Mouse (Mus musculus) R1 (cell line): ENCODE measurements around the gene Atp4a.

ENCODE experiments used
- DNase-seq: peaks from one replicate; pipeline ENCODE4 v3.0.0-alpha.2; 2018; ENCODE audit warnings: low read depth, low spot score

Atp4a gene

DNA sequence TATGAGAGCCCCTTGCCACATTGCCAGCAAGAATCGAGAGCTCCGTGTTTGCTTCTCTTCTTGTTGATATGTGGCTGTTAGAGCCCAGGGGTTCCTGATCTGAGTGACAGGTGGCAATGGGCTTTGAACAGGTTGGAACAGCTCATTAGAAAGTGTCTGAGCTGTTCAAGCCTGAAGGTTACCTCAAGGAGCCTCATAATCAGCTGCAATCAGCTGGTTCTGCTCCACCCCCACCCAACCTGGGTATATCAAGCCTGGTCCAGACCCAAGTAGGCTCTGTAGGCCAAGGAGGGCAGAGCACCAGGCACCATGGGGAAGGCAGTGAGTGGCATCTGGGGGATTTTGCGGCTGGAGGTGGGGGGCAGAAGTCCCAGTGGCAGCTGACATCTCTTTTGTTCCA, at the start of gene Atp4a:
Gene Atp4a (plus strand): TSS at position 268 of the 400 bp plus-strand sequence.
- DNase-seq = no peak

DNA sequence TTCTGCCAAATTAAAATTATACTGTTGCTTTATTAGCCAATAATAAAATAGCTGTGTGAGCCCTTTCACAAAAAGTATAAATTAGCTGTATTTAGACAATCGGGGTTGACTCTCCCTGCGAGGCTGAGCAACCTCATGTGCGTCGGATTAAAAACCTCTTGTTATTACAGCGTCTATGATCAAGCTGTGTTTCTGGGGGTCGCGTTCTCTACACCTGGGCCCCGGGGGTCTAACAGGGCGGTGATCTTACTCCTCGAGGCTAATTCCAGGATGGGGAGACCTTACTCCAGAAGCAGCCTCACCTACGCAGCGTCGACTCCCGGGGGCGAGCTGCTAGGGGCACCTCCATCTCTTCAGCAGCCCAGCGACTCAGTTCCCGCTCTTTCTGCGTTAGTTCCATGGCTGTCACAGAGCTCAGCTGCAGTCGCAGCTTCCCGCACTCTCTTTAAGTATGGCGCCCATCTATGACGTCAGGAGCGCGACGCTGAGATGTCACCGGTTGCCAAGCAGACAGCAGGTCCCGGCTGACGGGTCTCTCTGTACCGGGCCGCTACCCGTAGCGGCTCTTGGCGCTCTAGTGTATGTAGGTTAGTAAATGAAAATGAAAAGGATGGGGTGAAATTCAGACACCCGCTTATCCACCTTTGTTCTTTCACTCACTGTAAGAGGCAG, 47.3 kb upstream of the Atp4a start, which contains the start of gene Haus5:
Gene Haus5 (minus strand): TSS at position 466 of the 672 bp plus-strand sequence.
- DNase-seq = peak; percentile 96

DNA sequence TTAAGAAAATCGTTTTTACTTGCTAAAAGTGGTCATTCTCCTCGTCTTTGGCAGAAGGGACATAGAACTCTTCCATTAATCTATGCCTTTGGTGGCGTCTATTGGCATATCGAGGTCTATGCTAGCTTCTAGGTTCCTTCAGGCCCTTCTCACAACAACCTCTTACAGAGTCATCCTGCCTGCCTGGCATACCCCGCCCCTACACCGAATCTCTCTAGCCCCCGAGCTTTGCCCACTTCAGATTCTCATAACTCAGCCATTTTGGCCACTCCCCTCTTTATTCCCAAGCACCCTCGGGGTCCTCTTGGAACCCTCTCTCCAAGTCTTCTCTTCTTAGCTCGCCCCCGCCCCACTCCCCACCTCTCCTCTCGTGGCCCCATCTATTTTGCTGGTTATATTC, 46.7 kb upstream of the Atp4a start:
- peak; percentile 54 for DNase-seq

DNA sequence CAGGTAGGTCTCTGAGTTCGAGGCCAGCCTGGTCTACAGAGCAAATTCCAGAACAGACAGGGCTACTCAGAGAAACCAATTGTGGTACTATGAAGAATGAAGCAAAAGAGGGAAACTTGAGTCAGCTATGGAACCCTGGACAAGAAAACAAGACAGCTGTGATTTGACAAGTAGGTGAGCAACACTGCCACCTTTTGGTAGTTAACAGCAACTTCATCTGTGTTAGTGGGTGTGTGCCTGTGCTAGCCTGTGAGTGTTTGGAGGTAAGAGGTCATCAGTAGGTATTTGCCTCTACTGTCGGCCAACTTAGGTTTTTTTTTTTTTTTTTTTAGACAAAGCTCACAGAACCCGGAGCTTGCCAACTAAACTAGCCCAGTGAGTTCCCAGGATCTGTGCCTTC, 42.8 kb upstream of the Atp4a start:
- DNase-seq = peak; percentile 87

DNA sequence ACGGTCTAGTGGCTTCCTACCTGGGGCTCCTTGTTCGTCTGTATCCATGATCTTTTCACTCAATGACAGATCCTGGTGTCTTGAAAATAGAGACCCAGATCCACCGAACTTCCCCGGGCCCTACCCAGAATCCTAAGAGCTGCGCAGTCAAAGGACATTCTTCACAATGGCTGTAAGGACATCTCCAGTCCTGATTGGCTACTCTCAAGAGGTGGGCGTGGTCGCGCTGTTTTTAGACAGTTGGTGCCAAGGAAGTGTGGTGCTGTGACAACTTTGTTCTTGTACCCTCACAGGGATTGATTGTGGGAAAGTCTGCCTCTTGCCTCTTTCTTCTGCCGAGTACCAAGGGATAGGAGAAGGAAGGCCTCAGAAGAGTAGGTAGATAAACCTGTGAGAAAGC, 40.5 kb upstream of the Atp4a start, which contains the start of gene Pmis2:
Gene Pmis2 (minus strand): TSS at position 126 of the 400 bp plus-strand sequence.
- DNase-seq = peak; percentile 87

DNA sequence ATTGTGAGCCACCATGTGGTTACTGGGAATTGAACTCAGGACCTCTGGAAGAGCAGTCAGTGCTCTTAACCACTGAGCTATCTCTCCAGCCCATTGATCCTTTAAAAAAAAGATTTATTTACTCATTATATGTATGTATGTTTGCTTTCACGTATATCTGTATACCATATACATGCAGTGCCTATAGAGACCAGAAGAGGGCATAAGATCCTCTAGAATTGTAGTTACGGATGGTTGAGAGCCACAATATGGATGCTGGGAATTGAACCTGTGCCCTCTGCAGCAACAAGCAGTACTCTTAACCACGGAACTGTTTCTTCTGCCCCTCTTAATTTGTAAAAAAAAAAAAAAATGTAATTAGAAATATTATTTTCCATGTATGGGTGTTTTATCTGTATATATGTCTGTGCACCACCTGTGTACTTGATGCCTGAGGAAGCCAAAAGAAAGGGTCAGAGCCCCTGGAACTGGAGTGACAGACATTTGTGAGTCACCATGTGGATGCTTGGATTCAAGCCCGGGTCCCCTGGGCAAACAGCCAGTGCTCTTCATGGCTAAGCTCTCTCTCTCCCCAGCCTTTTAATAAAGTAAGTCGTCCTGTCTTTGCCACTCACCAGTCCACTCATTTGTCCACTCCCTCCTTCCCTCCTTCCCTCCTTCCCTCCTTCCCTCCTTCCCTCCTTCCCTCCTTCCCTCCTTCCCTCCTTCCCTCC, 33.6 kb upstream of the Atp4a start:
- DNase-seq = no peak

DNA sequence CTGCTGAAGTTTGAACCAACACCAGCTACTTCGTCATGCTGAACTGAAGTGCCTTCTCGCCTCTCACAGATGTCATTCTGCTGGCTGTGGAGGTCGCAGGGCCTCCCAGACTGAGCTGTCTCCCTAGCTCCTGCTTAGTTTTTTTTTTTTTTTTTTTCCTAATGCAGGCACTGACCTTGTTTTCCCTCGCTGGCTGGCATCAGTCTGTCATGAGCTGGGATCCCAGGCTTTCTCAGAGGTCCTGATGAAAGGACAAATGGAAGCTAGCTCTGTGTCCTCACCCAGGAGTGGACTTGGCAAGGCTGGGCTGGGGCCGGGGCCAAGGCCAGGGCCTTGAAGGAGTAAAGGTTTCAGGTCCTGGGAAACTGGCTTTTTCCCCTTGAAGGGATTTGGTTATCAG, 30.1 kb upstream of the Atp4a start:
- DNase-seq = no peak

DNA sequence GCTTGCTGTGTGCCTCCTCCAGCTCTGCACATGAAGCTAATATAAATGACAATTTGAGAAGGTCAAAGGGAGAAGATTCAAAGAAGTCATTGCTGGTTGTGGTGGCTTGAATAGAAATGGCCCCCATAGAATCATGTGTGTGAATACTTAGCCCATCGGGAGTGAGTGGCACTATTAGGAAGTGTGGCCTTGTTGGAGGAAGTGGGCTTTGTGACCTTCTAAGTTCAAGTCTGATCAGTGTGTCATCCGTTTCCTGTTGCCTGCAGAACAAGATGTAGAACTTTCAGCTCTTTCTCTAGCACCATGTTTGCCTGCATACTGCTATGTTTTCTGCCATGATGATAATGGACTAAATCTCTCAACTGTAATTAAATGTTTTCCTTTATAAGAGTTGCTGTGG, 28.6 kb upstream of the Atp4a start:
- no peak for DNase-seq

DNA sequence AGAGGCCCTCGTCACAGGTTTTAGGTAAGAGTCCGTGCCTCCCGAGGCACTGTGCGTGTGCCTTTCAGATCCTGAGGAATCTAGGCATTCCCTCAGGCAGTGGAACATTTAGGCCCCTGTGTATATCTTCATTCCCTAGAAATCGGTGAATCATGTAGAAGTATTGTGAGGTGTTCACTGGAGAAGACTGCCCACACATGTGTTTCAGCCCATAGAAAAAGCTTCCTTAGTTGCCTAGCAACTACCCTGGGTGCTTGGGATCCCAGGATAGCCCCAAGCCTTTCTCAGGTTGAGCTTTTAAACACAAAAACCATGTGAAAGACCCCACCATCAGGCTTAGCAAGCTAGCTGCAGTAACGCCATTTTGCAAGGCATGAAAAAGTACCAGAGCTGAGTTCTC, 23.7 kb upstream of the Atp4a start:
- DNase-seq = no peak

DNA sequence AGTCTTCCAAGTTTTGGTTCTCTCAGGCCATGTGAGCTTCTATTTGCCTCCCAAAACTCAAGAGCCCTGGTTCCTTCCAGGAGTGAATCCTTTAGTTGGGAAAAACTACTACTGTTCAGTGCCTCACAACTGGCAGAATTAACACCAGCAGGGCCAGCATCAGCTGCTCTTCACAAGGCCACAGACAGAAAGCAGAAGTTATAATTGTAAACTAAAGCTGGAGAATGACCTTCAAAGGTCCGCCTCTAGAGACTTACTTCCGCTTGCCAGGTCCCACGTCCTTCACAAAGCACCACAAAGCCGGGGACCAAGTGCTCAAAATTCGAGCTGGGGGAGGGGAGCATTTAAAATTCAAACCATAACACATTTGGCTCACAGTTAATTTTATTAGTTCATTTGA, 13.9 kb upstream of the Atp4a start:
- no peak for DNase-seq

DNA sequence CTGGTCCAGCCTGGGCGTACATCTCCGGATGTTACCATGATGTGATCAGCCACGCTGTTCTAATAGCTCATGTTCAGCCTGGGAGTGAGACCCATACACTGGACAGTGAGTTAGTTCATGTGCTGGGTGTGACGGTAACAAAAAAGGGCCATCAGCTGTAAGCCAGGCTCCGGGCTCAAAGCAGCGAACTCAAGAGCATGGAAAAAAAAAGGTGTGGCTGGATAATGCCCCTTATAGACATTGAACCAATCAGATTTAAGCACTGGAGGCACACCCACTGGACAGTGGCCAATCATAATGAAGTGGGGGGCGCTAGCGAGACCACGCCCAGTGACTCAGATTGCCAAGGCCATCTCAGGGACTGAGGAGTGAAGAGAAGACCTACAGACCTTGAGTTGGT, 13.4 kb upstream of the Atp4a start, which contains the start of gene 2200002J24Rik:
Gene 2200002J24Rik (plus strand): TSS at position 338 of the 400 bp plus-strand sequence.
- DNase-seq = peak; percentile 91

DNA sequence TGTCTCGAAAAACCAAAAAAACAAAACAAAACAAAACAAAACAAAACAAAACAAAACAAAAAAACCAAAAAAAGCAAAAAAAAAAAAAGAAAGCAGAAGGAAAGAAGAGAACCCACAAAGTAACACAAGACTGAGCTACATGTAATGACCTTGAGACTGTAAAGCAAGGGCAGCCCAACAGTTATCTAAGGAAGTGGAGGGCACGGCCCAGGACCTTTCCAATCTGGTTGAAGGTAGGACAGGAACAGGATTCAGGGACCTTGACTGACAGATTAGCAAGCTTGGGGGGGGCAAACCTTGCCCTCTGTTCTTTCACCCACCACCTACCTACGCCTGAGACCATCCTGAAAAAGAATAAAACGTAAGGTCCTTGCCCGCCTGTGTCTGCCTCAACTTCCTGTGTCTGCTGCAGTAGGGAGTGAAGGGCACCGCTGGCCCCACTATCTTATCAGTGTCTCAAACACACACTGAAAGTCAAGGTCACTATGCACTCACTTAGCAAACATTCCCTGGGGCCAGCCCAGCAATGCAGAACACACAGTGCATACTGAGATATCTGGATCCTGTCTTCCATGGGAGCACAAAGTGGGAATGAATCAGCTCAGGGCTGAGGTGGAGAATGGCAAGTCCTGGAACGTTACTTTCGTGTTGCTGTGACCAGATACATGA, 5.7 kb upstream of the Atp4a start:
- DNase-seq = no peak

DNA sequence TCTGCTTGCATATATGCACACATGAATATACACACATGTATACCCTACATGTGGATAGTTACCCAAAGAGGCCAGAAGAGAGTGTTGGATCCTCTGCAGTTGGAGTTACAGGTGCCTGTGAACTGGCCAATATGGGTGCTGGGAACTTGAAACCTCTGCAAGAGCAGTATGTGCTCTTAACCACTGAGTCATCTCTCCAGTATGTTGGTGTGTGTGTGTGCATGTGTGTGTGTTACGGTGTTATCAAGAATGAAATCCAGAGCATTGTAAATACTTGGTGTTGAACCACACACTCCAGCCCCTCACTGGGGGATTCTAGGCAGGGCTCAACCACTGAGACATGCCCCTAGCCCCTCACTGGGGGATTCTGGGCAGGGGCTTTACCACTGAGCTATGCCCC, 4.6 kb upstream of the Atp4a start:
- DNase-seq = no peak

DNA sequence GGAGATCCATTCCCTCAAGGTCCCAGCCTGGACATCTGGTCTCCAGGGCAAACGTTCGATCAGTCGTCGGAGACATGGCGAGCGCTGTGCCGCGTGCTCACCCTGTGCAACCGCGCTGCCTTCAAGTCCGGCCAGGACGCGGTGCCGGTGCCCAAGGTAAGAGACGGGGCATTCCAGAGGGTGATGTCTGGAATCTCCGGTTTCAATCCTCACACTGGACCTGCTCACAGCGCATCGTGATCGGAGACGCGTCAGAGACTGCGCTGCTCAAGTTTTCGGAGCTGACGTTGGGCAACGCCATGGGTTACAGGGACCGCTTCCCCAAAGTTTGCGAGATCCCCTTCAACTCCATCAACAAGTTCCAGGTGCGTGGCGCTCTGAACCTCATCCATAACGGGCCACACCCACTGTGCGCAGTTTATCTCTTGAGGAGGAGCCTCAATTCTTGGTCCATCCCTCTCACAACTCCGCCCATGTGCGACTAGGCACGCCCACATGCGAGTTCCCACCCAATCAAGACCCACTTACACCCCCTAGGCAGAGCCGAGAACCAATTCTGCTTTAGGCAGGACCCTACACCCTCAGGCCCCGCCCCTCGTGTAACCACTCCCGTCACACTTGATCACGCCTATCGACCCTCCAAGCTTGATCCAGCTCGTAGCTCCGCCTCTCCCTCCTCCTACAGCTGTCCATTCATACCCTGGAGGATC, 5.2 kb downstream of the Atp4a start:
- DNase-seq = peak; percentile 100

DNA sequence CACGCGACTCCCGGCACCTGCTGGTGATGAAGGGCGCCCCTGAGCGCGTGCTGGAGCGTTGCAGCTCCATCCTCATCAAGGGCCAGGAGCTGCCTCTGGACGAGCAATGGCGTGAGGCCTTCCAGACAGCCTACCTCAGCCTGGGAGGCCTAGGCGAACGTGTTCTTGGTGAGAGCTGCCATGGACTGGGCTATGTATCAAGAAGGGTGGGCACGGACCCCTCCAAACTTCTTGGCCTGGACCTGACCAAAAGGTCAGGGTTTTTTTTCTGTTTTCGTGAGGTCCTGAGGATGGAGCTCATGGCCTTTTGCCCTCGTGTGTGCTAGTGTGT, 5.7 kb downstream of the Atp4a start:
- DNase-seq = no peak

DNA sequence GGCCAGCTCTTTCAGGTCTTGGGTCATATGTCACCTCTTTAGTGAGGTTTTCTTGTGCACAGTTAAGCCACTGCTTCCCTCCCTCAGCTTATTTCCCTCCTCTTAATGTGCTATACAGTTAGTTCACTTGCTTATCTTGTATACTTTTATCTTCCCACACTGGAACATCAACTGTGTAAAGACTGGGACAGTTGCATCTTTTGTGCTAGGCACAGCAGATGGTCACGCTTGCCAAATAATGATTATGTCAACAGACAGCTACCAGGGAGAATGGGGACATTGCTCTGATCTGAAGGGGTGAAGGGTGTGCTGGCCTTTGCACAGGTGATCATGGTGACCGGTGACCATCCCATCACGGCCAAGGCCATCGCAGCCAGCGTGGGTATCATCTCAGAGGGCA, 7.7 kb downstream of the Atp4a start:
- DNase-seq = no peak

DNA sequence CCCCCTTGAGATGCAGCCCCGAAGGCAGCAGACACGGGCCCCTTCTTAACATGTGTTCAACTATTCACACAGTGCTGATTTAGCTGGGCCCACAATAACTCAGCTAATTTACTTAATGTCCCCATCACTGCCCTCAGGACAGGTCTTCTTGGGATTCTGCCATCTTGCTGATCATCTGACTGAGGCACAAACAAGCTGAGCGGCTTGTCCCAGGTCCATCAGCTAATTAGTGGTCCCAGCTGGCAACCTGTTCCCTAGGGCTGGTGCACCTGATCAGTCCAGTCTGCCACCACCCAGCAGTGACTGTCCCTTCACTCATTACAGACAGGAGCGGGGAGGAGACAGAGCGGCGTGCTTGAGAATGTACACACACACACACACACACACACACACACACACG, 9.3 kb downstream of the Atp4a start:
- no peak for DNase-seq

DNA sequence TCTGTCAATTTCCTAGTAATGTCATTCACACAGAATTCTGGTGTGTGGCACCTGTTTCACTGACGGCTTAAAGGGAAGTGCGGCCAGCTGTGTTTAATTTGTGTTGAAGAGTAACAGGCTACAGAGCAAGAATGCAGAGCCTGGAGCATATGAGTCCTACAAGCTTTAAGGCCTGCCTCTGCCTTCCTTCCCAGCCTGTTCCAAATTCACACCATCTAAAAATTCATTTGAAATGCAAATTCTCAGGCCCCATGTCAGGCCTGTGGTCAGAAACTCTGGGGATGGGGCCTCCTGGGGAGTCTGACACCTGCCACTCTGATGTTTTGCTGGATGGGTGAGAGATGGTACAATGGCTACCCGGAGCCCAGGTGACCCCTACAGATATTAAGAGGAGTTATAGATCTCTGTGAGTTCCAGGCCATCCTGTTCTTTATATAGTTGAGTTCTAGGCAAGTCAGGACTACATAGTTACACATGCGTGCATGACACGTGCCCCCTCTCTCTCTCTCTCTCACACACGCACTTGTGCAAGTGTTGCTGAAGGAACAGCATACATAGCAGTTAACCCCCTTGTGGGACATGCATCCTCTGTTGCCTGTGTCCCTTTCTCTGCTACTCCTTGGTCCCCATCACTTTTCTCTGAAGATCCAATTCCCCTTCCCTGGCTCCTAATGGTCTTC, 11.4 kb downstream of the Atp4a start:
- DNase-seq = no peak

DNA sequence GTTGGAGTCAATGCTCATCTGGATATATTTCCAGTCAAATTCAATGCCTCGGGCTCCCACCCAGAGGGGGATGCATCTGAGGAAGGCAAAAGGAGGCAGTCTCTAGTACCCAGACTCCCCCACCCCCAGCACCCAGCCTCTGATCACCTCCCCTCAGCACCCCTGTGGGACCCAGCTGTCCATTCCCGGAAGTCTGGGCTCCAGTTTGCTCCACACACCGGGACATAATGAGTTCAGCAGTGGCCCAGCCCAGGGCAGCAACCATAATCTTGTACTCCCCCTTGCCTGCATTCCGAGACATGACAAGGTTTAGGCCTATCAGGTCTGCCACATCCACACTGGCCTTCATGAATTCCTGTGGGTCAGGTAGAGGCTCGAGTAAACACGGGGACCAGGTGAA, 16.2 kb downstream of the Atp4a start:
- no peak for DNase-seq

DNA sequence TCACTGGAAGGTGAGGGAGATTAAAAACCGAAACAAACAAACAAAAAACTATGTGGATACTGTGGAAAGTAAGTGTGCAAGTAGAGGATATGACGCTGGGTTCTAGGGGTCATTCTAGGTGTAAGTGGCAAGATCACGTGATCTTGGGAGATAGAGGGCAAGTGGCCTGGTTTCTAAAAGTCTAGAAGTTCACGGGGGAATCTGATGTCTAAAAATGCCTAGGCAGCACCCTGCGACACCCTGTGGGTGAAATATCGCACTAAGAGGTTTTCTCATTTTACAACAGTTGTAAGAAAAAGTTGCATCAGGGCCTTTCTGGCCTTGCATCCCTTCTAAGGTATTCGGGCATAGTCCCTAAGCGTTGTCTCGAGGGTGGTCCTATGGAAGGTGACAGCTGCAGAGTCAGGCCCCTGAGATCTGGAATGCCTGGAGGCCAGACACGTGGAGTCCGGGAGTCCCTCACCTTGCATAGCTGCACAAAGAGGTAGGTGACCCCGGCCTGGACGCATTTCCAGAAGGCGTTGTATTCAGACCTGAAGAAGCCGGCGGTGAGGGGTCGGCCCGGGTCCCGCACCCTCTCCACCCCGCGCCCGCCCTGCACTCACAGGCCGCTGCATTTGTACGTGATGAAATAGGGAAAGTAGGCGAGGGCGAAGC, 16.9 kb downstream of the Atp4a start:
- no peak for DNase-seq
